Mouse (Mus musculus) heart, postnatal 0 days (tissue): Measurements from ENCODE around the gene Prpsap2. TPM values are rescaled to one million over a fixed set of nuclear protein-coding genes. Genes with fewer than 3 reads are reported as not detected.

Source experiments
- ATAC-seq: fragments of 200-750 bp; cut with Nextera tagmentation; 2 replicates; pipeline ENCODE4 v1.8.0; 2017; ENCODE audit warnings: low read depth, moderate number of reproducible peaks, moderate library complexity; ENCODE audit not compliant: insufficient read depth
- DNase-seq: peaks from one replicate; pipeline ENCODE4 v3.0.0-alpha.2; 2016; ENCODE audit warnings: low spot score
- H3K27ac ChIP-seq: fragments of 300-500 bp; sonication (generic); 2 replicates; pipeline ENCODE4 v1.5.1; 2014; ENCODE audit warnings: low read depth, mild to moderate bottlenecking
- H3K27me3 ChIP-seq: fragments of 300-500 bp; sonication (generic); 2 replicates; pipeline ENCODE4 v1.6.1; 2014; ENCODE audit warnings: low read length, mixed read lengths; ENCODE audit not compliant: control insufficient read depth, insufficient read depth
- H3K36me3 ChIP-seq: fragments of 300-500 bp; sonication (generic); replicated peaks from 2 replicates; pipeline ENCODE4 v1.6.1; 2014; ENCODE audit warnings: low read length, mixed read lengths; ENCODE audit not compliant: control insufficient read depth, insufficient read depth
- H3K4me1 ChIP-seq: fragments of 300-500 bp; sonication (generic); 2 replicates; pipeline ENCODE4 v1.6.1; 2014; ENCODE audit warnings: antibody characterized with exemption; ENCODE audit not compliant: control insufficient read depth, insufficient read depth
- H3K4me2 ChIP-seq: fragments of 300-500 bp; sonication (generic); 2 replicates; pipeline ENCODE4 v1.6.1; 2014; ENCODE audit warnings: low read depth, mild to moderate bottlenecking, low read length, moderate library complexity
- H3K4me3 ChIP-seq: fragments of 300-500 bp; sonication (generic); 2 replicates; pipeline ENCODE4 v1.5.1; 2014; ENCODE audit warnings: low read depth, low read length
- H3K9ac ChIP-seq: fragments of 300-500 bp; sonication (generic); replicated peaks from 2 replicates; pipeline ENCODE4 v1.6.1; 2014; ENCODE audit warnings: low read depth, low read length, mixed read lengths
- H3K9me3 ChIP-seq: fragments of 300-500 bp; sonication (generic); replicated peaks from 2 replicates; pipeline ENCODE4 v1.6.1; 2016; ENCODE audit warnings: low read length; ENCODE audit not compliant: control insufficient read depth
- CTCF ChIP-seq: IDR thresholded peaks from 2 replicates; pipeline ENCODE4 v1.5.1; 2016; ENCODE audit warnings: antibody characterized with exemption, control low read depth, low read depth
- EP300 ChIP-seq: IDR thresholded peaks from 2 replicates; pipeline ENCODE4 v1.6.1; 2016; ENCODE audit warnings: antibody characterized with exemption, low read depth
- whole genome bisulfite sequencing: fragments of 180-500 bp; shearing (Covaris S2); extraction: QIAGEN DNeasy Blood & Tissue Kit; methylation state at CpG from one replicate; pipeline ENCODE4 v1.1.7; 2014; 5-methylcytosine and 5-hydroxymethylcytosine counted together
- polyA plus RNA-seq: library from polyadenylated mRNA; unstranded; fragments of >200 nt; fragmentation: Nextera tagmentation; extraction: Ambion mirVana; gene quantifications from 2 replicates; pipeline ENCODE4 v1.2.1, GENCODE M21; 2015
- total RNA-seq: library from RNA; depleted of rRNA; stranded (reverse); fragments of >200 nt; gene quantifications from 2 replicates; pipeline ENCODE4 v1.2.3, GENCODE M21; 2014; ENCODE audit warnings: low replicate concordance; rRNA removed

The Prpsap2 gene
- total and polyA plus RNA-seq, 2 experiments from 2014 or later, result 9.8 to 11.0 TPM

DNA sequence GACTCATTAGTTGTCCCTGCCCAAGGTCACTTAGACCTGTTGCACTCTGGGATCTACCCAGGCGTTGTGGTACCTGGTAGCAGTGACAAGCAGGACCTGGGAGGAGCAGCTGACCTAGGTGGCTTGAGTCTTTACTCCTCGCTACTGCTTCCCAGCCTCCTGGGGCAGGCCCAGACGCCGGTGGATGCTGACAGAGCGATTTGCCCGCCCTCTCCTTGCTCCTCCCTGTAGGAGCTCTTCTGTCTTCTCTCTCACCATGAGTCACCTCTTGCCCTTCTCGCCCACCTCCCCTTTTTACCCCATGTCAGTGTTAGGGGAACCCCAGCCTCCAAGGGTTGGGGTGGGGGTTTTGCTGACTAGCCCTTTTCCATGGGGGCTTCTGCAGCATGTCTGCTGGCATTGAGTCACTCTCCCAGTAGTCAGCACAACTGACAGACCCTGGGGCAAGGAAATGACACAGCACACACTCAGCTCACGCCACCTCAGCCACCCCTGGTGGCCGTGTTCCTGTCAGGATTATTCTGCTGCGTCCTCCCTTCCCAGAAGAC lies 74.9 kb downstream of the Prpsap2 start:
- H3K27ac ChIP-seq, result no peak overlapping the region
- H3K4me1 ChIP-seq, result peaks cover 21% of the 10 kb centered on the region
- WGBS, result 69% methylated on average over 10 of the region's 10 CpGs

GRCm38 (mm10) chr11:61686141-61686540 lies 75.7 kb downstream of the Prpsap2 start:
- peaks cover 21% of the 10 kb centered on the region for H3K4me1 ChIP-seq
- no peak overlapping the region for H3K4me3 ChIP-seq
- peaks cover 23% of the 10 kb centered on the region for H3K27me3 ChIP-seq
- H3K4me2 ChIP-seq, result no peak overlapping the region
- TF ChIP-seq EP300 (no peak), CTCF (no peak)
- DNase-seq, result no peak
- WGBS, result 35% methylated on average over 2 of the region's 2 CpGs
- no peak for ATAC-seq
- H3K36me3 ChIP-seq, result no peaks in the 10 kb centered on the region
- no peak overlapping the region for H3K27ac ChIP-seq
- no peak overlapping the region for H3K9ac ChIP-seq
- no peaks in the 10 kb centered on the region for H3K9me3 ChIP-seq

More for the DNA sequence above, 74.9 kb downstream of the Prpsap2 start:
- Histone ChIP-seq H3K36me3 (no peaks in the 10 kb centered on the region), H3K9ac (no peak overlapping the region), H3K27me3 (peaks cover 23% of the 10 kb centered on the region), H3K9me3 (no peaks in the 10 kb centered on the region), H3K4me2 (no peak overlapping the region), H3K4me3 (no peak overlapping the region)
- no peak for DNase-seq
- ATAC-seq, result no peak
- TF ChIP-seq CTCF, result no peak
- TF ChIP-seq EP300, result no peak

GRCm38 (mm10) chr11:61685119-61685725 lies 76.7 kb downstream of the Prpsap2 start:
- WGBS, result 53% methylated on average over 8 of the region's 8 CpGs
- H3K9me3 ChIP-seq, result no peaks in the 10 kb centered on the region
- DNase-seq (no peak), ATAC-seq (no peak)
- H3K4me1 ChIP-seq, result peaks cover 21% of the 10 kb centered on the region
- no peak overlapping the region; the same call in 1 of the 2 replicates for H3K4me2 ChIP-seq
- TF ChIP-seq EP300, result no peak
- no peak for TF ChIP-seq CTCF
- H3K27me3 ChIP-seq, result peaks cover 23% of the 10 kb centered on the region
- H3K9ac ChIP-seq, result no peak overlapping the region
- no peak overlapping the region for H3K4me3 ChIP-seq
- no peaks in the 10 kb centered on the region for H3K36me3 ChIP-seq
- H3K27ac ChIP-seq, result no peak overlapping the region

- Histone ChIP-seq H3K27ac (no peak within 1 kb of the TSS), H3K4me3 (peak within 1 kb of the TSS; percentile 50), H3K27me3 (peaks cover 23% of the 10 kb centered on the region), H3K9me3 (no peaks in the 10 kb centered on the region), H3K4me2 (peak within 1 kb of the TSS; percentile 73), H3K4me1 (peaks cover 21% of the 10 kb centered on the region), H3K9ac (0 out of 2 replicates have a peak within 1 kb of the TSS, but pooled peaks have one; percentile 11), H3K36me3 (no peaks in the 10 kb centered on the region)
- TF ChIP-seq EP300 (no peak), CTCF (no peak)
- no peak for DNase-seq
- WGBS, result 3% methylated on average over 71 of the region's 76 CpGs
- ATAC-seq, result peak; percentile 45; the same call in 1 of the 2 replicates
Measured at GRCm38 (mm10) chr11:61683907-61684731, 77.8 kb downstream of the Prpsap2 start, which contains the start of gene Fam83g. Gene Fam83g (plus strand): TSS chr11:61684091.

Other genes with a start within 250 kb of the Prpsap2 start
- gene Epn2, start 182.4 kb downstream of the Prpsap2 start, total RNA-seq, result 21.3 and 43.9 TPM in 2 replicates
- 16.3 and 19.3 TPM in 2 replicates for gene Epn2, start 182.4 kb downstream of the Prpsap2 start, polyA plus RNA-seq
- gene Grap, start 108.8 kb downstream of the Prpsap2 start, total RNA-seq, result 4.3 and 10.1 TPM in 2 replicates
- gene Grap, start 108.8 kb downstream of the Prpsap2 start, polyA plus RNA-seq, result 10.3 and 11.0 TPM in 2 replicates
- gene Fam83g, start 78.0 kb downstream of the Prpsap2 start, total RNA-seq, result 0.62 and 2.6 TPM in 2 replicates
- gene Fam83g, start 78.0 kb downstream of the Prpsap2 start, polyA plus RNA-seq, result 0.15 and 0.18 TPM in 2 replicates
- gene Slc5a10, start 41.3 kb downstream of the Prpsap2 start, total RNA-seq, result not detected in 2 replicates
- gene Slc5a10, start 41.3 kb downstream of the Prpsap2 start, polyA plus RNA-seq, result not detected in 2 replicates
- gene Ulk2, start 93.0 kb upstream of the Prpsap2 start, total RNA-seq, result 33.8 and 41.0 TPM in 2 replicates
- 8.6 and 9.2 TPM in 2 replicates for gene Ulk2, start 93.0 kb upstream of the Prpsap2 start, polyA plus RNA-seq
- gene Akap10, start 168.2 kb upstream of the Prpsap2 start, total RNA-seq, result 8.7 and 25.7 TPM in 2 replicates
- gene Akap10, start 168.2 kb upstream of the Prpsap2 start, polyA plus RNA-seq, result 8.8 and 9.0 TPM in 2 replicates
- gene Specc1, start 194.7 kb upstream of the Prpsap2 start, total RNA-seq, result 5.8 and 8.4 TPM in 2 replicates
- 4.7 and 5.2 TPM in 2 replicates for gene Specc1, start 194.7 kb upstream of the Prpsap2 start, polyA plus RNA-seq